Mouse (Mus musculus) yolk sac, embryonic 10.5 days (tissue): ENCODE measurements at regions not wholly inside any gene's neighbourhood (a gene's known extent, or its start where the extent isn't known, plus 50 kb on each side); places are given as distances from the start of the nearest gene placed in this dataset.
A peak's percentile ranks its signal among the peaks of the same experiment; 100 is the strongest.
"Not testable (repeated sequence)": the region's sequence is repeated elsewhere in the genome, so short reads cannot be mapped to it uniquely, and the experiment has no call there.

Experiments
- DNase-seq: peaks from one replicate; pipeline ENCODE4 v3.0.0-alpha.2; 2017; ENCODE audit warnings: low spot score

GRCm38 (mm10) chr10:56782265-56782664 lies 405.1 kb downstream of the Gja1 start:
- no peak for DNase-seq

- no peak for DNase-seq
Measured at GRCm38 (mm10) chr10:56783941-56784340, 406.8 kb downstream of the Gja1 start.

GRCm38 (mm10) chr10:56788081-56788480 lies 411.0 kb downstream of the Gja1 start:
- no peak for DNase-seq

- no peak for DNase-seq
Measured at GRCm38 (mm10) chr10:56793074-56793473, 415.9 kb downstream of the Gja1 start.

- DNase-seq: no peak
Measured at GRCm38 (mm10) chr10:56795396-56795795, 418.3 kb downstream of the Gja1 start.

- DNase-seq: no peak
Measured at GRCm38 (mm10) chr10:56799307-56799706, 422.2 kb downstream of the Gja1 start.

GRCm38 (mm10) chr10:56799745-56800144 lies 422.6 kb downstream of the Gja1 start:
- no peak for DNase-seq

- no peak for DNase-seq
Measured at GRCm38 (mm10) chr10:56809006-56809405, 431.9 kb downstream of the Gja1 start.

- DNase-seq: no peak
Measured at GRCm38 (mm10) chr10:56822158-56822557, 445.0 kb downstream of the Gja1 start.

GRCm38 (mm10) chr10:56831331-56831730 lies 454.2 kb downstream of the Gja1 start:
- no peak for DNase-seq

- no peak for DNase-seq
Measured at GRCm38 (mm10) chr10:56831966-56832365, 454.8 kb downstream of the Gja1 start.

GRCm38 (mm10) chr10:56836130-56836529 lies 459.0 kb downstream of the Gja1 start:
- DNase-seq: no peak

- no peak for DNase-seq
Measured at GRCm38 (mm10) chr10:56839006-56839495, 461.9 kb downstream of the Gja1 start.

GRCm38 (mm10) chr10:56839545-56839944 lies 462.4 kb downstream of the Gja1 start:
- DNase-seq: no peak

- DNase-seq: no peak
Measured at GRCm38 (mm10) chr10:56840732-56841131, 463.6 kb downstream of the Gja1 start.

GRCm38 (mm10) chr10:56841486-56841885 lies 464.4 kb downstream of the Gja1 start:
- no peak for DNase-seq

- no peak for DNase-seq
Measured at GRCm38 (mm10) chr10:56841973-56842372, 464.8 kb downstream of the Gja1 start.

GRCm38 (mm10) chr10:56852484-56852883 lies 475.4 kb downstream of the Gja1 start:
- no peak for DNase-seq

GRCm38 (mm10) chr10:56856186-56856585 lies 479.1 kb downstream of the Gja1 start:
- DNase-seq: no peak

- no peak for DNase-seq
Measured at GRCm38 (mm10) chr10:56879744-56880143, 502.6 kb downstream of the Gja1 start.

GRCm38 (mm10) chr10:56880154-56880591 lies 503.0 kb downstream of the Gja1 start:
- no peak for DNase-seq

- DNase-seq: peak; percentile 3
Measured at GRCm38 (mm10) chr10:56884456-56885410, 507.6 kb downstream of the Gja1 start.

GRCm38 (mm10) chr10:56891530-56891929 lies 514.4 kb downstream of the Gja1 start:
- DNase-seq: not testable (repeated sequence)
